Mouse (Mus musculus): ENCODE results near the gene Dennd4a. TPM values are rescaled to one million over a fixed set of nuclear protein-coding genes. Genes with fewer than 3 reads are reported as not detected.
A peak's percentile ranks its signal among the peaks of the same experiment; 100 is the strongest.

The Dennd4a gene
- polyA plus RNA-seq, 1 experiment from 2014 or later, result 9.2 TPM

DNA sequence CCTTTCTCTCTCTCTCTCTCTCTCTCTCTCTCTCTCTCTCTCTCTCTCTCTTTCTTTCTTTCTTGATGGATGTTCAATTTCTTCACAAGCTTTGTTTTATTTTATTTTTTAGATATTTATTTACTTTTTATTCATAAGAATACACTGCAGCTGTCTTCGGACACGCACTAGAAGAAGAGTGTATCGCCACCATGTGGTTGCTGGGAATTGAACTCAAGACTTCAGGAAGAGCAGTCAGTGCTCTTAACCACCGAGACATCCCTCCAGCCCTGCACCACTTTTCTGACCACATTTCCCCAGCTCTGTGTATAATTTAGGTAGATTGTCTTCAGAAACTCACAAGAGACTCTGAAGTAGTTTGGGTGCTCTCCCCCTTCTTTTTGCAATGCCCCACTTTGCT lies 37.2 kb upstream of the Dennd4a start:
- Histone ChIP-seq H3K9me3 (ENCODE audit: control insufficient read depth, low read length) (no peaks in the 10 kb centered on the region), H3K36me3 (ENCODE audit: control insufficient read depth, insufficient read depth, low read length) (no peaks in the 10 kb centered on the region), H3K4me3 (ENCODE audit: low read length) (no peak overlapping the region), H3K9ac (ENCODE audit: low read depth, low read length) (no peak overlapping the region), H3K4me1 (ENCODE audit: control insufficient read depth, insufficient read depth, low read depth, low read length) (peaks cover 9% of the 10 kb centered on the region), H3K27ac (ENCODE audit: low read depth, low read length) (peak overlapping the region; percentile 82), H3K27me3 (replicated peaks; ENCODE audit: control insufficient read depth, insufficient read depth, low read length) (no peaks in the 10 kb centered on the region), H3K4me2 (ENCODE audit: low read length) (no peak overlapping the region)
- no peak for ATAC-seq
- 63% methylated on average over 4 of the region's 4 CpGs for WGBS

GRCm38 (mm10) chr9:64774411-64774811 lies 36.7 kb upstream of the Dennd4a start:
- H3K4me3 ChIP-seq (ENCODE audit: low read length), result no peak overlapping the region
- peak overlapping the region; percentile 82 for H3K27ac ChIP-seq (ENCODE audit: low read depth, low read length)
- WGBS, result 10% methylated on average over 5 of the region's 5 CpGs
- no peak overlapping the region; the same call in 1 of the 2 replicates for H3K9ac ChIP-seq (ENCODE audit: low read depth, low read length)
- no peak overlapping the region for H3K4me2 ChIP-seq (ENCODE audit: low read length)
- peaks cover 9% of the 10 kb centered on the region for H3K4me1 ChIP-seq (ENCODE audit: control insufficient read depth, insufficient read depth, low read depth, low read length)
- H3K9me3 ChIP-seq (ENCODE audit: control insufficient read depth, low read length), result no peaks in the 10 kb centered on the region
- no peaks in the 10 kb centered on the region for H3K27me3 ChIP-seq (replicated peaks; ENCODE audit: control insufficient read depth, insufficient read depth, low read length)
- peak; percentile 84 for ATAC-seq
- H3K36me3 ChIP-seq (ENCODE audit: control insufficient read depth, insufficient read depth, low read length), result no peaks in the 10 kb centered on the region

DNA sequence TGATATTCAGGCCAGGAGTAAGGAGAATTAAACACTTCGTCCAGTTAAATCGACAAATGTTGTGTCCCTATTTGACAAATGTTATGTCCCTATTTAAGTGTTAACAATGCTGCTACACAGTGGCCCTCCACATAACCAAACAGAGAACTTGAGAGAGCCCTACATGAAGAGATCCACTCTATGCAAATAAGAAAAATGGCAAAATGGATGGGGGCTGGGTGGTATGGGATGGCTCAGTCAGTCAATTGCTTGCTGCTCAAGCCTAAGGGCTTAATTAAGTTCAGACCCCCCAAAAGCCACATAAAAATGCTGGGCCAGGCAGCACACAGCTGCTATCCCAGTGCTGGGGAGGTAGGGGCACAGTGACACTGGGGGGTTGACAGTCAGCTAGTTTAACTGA lies 36.3 kb upstream of the Dennd4a start:
- H3K4me3 ChIP-seq (ENCODE audit: low read length), result no peak overlapping the region
- no peaks in the 10 kb centered on the region for H3K27me3 ChIP-seq (replicated peaks; ENCODE audit: control insufficient read depth, insufficient read depth, low read length)
- peaks cover 9% of the 10 kb centered on the region for H3K4me1 ChIP-seq (ENCODE audit: control insufficient read depth, insufficient read depth, low read depth, low read length)
- no peak overlapping the region; the same call in 1 of the 2 replicates for H3K9ac ChIP-seq (ENCODE audit: low read depth, low read length)
- 35% methylated on average over 2 of the region's 2 CpGs for WGBS
- no peaks in the 10 kb centered on the region for H3K9me3 ChIP-seq (ENCODE audit: control insufficient read depth, low read length)
- H3K4me2 ChIP-seq (ENCODE audit: low read length), result no peak overlapping the region
- H3K27ac ChIP-seq (ENCODE audit: low read depth, low read length), result peak overlapping the region; percentile 82
- ATAC-seq, result peak; percentile 34; the same call in 1 of the 2 replicates
- H3K36me3 ChIP-seq (ENCODE audit: control insufficient read depth, insufficient read depth, low read length), result no peaks in the 10 kb centered on the region

- H3K27me3 ChIP-seq (replicated peaks; ENCODE audit: control insufficient read depth, insufficient read depth, low read length), result no peaks in the 10 kb centered on the region
- no peak overlapping the region for H3K27ac ChIP-seq (ENCODE audit: low read depth, low read length)
- no peak overlapping the region for H3K9ac ChIP-seq (ENCODE audit: low read depth, low read length)
- H3K36me3 ChIP-seq (ENCODE audit: control insufficient read depth, insufficient read depth, low read length), result no peaks in the 10 kb centered on the region
- peaks cover 9% of the 10 kb centered on the region for H3K4me1 ChIP-seq (ENCODE audit: control insufficient read depth, insufficient read depth, low read depth, low read length)
- H3K4me2 ChIP-seq (ENCODE audit: low read length), result no peak overlapping the region
- no peak for ATAC-seq
- no peak overlapping the region for H3K4me3 ChIP-seq (ENCODE audit: low read length)
- H3K9me3 ChIP-seq (ENCODE audit: control insufficient read depth, low read length), result no peaks in the 10 kb centered on the region
- WGBS, result 91% methylated on average over 4 of the region's 4 CpGs
Observed at GRCm38 (mm10) chr9:64775491-64775890, 35.6 kb upstream of the Dennd4a start.

DNA sequence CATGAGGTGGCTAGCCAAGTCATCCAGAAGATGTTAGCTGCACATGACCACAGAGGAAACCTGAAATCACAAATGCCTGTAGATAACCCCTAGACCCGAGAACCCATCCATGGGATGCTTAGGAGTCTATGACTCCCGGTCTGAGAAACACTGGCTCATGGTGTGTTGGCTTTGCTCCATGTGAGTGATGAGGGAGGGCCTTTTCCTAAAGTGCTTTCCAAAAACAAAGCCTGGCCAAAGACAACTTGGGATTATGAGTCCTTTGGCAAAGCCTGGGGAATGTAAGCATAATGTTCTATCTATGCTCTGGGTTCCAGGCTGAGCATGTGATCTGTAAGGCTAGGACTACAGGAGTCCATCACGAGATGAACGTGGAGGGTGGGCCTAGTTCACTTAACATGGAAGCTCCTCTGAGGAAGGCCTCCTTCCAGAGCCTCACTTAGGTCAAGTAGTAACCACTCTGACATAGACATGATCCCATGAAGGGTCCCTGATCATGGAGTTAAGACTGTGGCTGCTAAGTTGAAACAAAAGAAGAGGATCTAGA lies 33.6 kb upstream of the Dennd4a start:
- peaks cover 7% of the 10 kb centered on the region for H3K4me1 ChIP-seq (ENCODE audit: control insufficient read depth, insufficient read depth, low read depth, low read length)
- ATAC-seq, result no peak
- WGBS, result 83% methylated on average over 4 of the region's 4 CpGs
- H3K27me3 ChIP-seq (replicated peaks; ENCODE audit: control insufficient read depth, insufficient read depth, low read length), result no peaks in the 10 kb centered on the region
- H3K9me3 ChIP-seq (ENCODE audit: control insufficient read depth, low read length), result no peaks in the 10 kb centered on the region
- H3K4me3 ChIP-seq (ENCODE audit: low read length), result no peak overlapping the region
- no peak overlapping the region for H3K4me2 ChIP-seq (ENCODE audit: low read length)
- no peaks in the 10 kb centered on the region for H3K36me3 ChIP-seq (ENCODE audit: control insufficient read depth, insufficient read depth, low read length)
- H3K27ac ChIP-seq (ENCODE audit: low read depth, low read length), result no peak overlapping the region
- H3K9ac ChIP-seq (ENCODE audit: low read depth, low read length), result no peak overlapping the region

- Histone ChIP-seq H3K4me2 (ENCODE audit: low read length) (no peak overlapping the region), H3K27me3 (replicated peaks; ENCODE audit: control insufficient read depth, insufficient read depth, low read length) (no peaks in the 10 kb centered on the region), H3K27ac (ENCODE audit: low read depth, low read length) (no peak overlapping the region), H3K4me1 (ENCODE audit: control insufficient read depth, insufficient read depth, low read depth, low read length) (peaks cover 7% of the 10 kb centered on the region), H3K4me3 (ENCODE audit: low read length) (no peak overlapping the region), H3K9ac (ENCODE audit: low read depth, low read length) (no peak overlapping the region), H3K36me3 (ENCODE audit: control insufficient read depth, insufficient read depth, low read length) (no peaks in the 10 kb centered on the region), H3K9me3 (ENCODE audit: control insufficient read depth, low read length) (no peaks in the 10 kb centered on the region)
- WGBS, result 94% methylated on average over 1 of the region's 1 CpGs
- no peak for ATAC-seq
Observed at GRCm38 (mm10) chr9:64778151-64778550, 33.0 kb upstream of the Dennd4a start.

DNA sequence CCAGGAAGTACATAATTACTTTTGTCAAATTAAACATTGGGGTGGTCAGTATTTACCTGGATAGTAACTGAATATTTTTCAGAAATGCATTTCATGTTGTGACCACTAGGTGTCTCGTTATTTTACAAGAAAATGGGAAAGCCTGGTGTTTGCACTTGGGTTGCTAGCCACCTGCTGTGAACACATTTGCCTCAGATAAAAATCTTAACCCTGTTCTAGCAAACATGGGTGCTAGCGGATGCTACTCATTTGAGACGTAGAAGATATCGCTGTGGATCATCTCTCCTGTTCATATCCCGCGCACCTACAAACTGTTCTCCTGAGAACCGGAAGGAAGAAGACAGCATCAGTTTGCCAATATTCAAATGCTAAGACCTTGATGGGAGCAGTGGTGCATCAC lies 31.5 kb upstream of the Dennd4a start:
- Histone ChIP-seq H3K4me2 (ENCODE audit: low read length) (no peak overlapping the region), H3K27ac (ENCODE audit: low read depth, low read length) (no peak overlapping the region), H3K36me3 (ENCODE audit: control insufficient read depth, insufficient read depth, low read length) (no peaks in the 10 kb centered on the region), H3K4me3 (ENCODE audit: low read length) (no peak overlapping the region), H3K4me1 (ENCODE audit: control insufficient read depth, insufficient read depth, low read depth, low read length) (peaks cover 2% of the 10 kb centered on the region), H3K27me3 (replicated peaks; ENCODE audit: control insufficient read depth, insufficient read depth, low read length) (no peaks in the 10 kb centered on the region), H3K9ac (ENCODE audit: low read depth, low read length) (no peak overlapping the region), H3K9me3 (ENCODE audit: control insufficient read depth, low read length) (no peaks in the 10 kb centered on the region)
- ATAC-seq, result no peak
- WGBS, result 45% methylated on average over 7 of the region's 7 CpGs

DNA sequence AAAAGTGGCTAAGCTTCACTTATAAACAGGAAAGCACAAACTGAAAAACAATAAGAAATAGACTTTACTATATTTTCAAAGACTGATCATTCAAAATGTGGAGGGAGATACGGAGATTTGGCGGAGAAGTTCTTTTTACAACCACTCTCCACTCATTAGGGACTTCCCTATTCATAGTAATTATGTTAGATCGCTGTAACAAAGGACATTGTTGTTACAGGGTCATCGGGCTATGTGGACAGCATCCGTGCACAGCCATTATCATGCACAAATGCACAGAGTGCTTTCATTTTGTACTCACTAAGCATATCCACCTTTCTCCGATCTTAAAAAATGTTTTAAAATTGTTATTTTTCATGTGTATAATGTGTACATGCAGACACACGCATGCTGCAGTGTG lies 27.6 kb upstream of the Dennd4a start:
- H3K27ac ChIP-seq (ENCODE audit: low read depth, low read length), result no peak overlapping the region
- WGBS, result 63% methylated on average over 7 of the region's 7 CpGs
- H3K36me3 ChIP-seq (ENCODE audit: control insufficient read depth, insufficient read depth, low read length), result no peaks in the 10 kb centered on the region
- H3K27me3 ChIP-seq (replicated peaks; ENCODE audit: control insufficient read depth, insufficient read depth, low read length), result no peaks in the 10 kb centered on the region
- no peaks in the 10 kb centered on the region for H3K4me1 ChIP-seq (ENCODE audit: control insufficient read depth, insufficient read depth, low read depth, low read length)
- H3K4me2 ChIP-seq (ENCODE audit: low read length), result no peak overlapping the region
- no peak overlapping the region for H3K4me3 ChIP-seq (ENCODE audit: low read length)
- no peak for ATAC-seq
- no peaks in the 10 kb centered on the region for H3K9me3 ChIP-seq (ENCODE audit: control insufficient read depth, low read length)
- no peak overlapping the region for H3K9ac ChIP-seq (ENCODE audit: low read depth, low read length)

GRCm38 (mm10) chr9:64784841-64785240 lies 26.3 kb upstream of the Dennd4a start:
- 36% methylated on average over 4 of the region's 4 CpGs for WGBS
- H3K27me3 ChIP-seq (replicated peaks; ENCODE audit: control insufficient read depth, insufficient read depth, low read length), result no peaks in the 10 kb centered on the region
- H3K4me2 ChIP-seq (ENCODE audit: low read length), result no peak overlapping the region
- H3K27ac ChIP-seq (ENCODE audit: low read depth, low read length), result no peak overlapping the region
- no peak overlapping the region for H3K4me3 ChIP-seq (ENCODE audit: low read length)
- H3K36me3 ChIP-seq (ENCODE audit: control insufficient read depth, insufficient read depth, low read length), result no peaks in the 10 kb centered on the region
- H3K9ac ChIP-seq (ENCODE audit: low read depth, low read length), result no peak overlapping the region
- H3K9me3 ChIP-seq (ENCODE audit: control insufficient read depth, low read length), result no peaks in the 10 kb centered on the region
- no peaks in the 10 kb centered on the region for H3K4me1 ChIP-seq (ENCODE audit: control insufficient read depth, insufficient read depth, low read depth, low read length)
- ATAC-seq, result no peak

Measured in hindbrain, embryonic 16.5 days (tissue).